Mouse (Mus musculus) kidney, adult 11 months (tissue): Measurements from ENCODE around the gene Alg9.

Source experiments
- DNase-seq: peaks from one replicate; pipeline ENCODE4 v3.0.0; 2022

The Alg9 gene

DNA sequence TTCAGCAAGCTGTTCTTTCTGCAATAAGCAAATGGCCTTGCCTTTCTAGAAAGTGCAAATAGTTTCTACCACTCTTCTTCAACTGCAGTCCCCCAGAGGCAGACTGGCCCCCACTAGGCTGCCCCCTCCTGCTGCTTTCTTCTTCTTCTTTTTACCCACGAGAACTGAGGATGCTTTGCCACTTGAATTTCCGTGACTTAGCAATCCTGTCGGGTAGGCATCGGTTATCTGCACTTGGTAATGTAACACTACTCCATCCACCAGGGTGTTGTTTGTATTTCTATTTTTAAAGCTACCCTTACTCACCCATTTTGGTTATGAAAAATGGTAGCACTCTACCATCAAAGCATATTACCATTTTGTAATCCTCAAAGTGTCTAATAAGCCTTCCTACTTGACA is 115.1 kb downstream of the Alg9 start:
- DNase-seq: no peak

DNA sequence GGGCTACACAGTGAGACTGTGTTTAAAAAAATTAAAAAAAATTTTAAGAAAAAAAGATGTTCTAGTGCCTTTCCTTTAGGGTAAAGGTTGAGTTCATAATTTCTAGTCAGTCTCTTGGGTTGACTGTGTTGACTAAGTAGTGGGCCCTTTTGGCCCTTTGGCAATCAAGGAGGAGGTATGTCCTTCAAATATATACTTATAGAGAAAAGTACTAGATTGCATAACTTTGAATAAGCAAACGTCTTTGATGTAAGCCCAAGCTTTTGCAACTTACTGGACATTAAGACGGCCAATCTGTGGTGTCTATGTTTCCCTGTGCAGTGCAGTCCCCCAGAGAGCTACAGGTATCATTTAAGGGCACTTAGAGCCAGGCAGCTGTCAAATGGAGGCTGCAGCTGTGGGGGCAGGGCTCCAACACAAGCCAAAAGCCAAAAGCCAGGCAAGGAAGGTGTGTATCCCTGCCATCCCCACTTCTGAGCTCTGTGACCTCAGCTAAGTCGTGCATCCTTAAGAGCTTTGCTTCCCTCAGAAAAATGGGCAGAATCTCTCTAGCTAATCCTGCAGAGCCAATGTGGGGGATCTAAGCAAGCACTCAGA is 115.8 kb downstream of the Alg9 start:
- DNase-seq: no peak
